Mouse (Mus musculus) midbrain, embryonic 14.5 days (tissue): ENCODE results near the gene Fbxo3. TPM values are rescaled to one million over a fixed set of nuclear protein-coding genes. Genes with fewer than 3 reads are reported as not detected.
"Not testable (repeated sequence)": the region's sequence is repeated elsewhere in the genome, so short reads cannot be mapped to it uniquely, and the experiment has no call there.

Experiments
- ATAC-seq: fragments of 200-750 bp; cut with Nextera tagmentation; 2 replicates; pipeline ENCODE4 v1.8.0; 2017; ENCODE audit warnings: moderate number of reproducible peaks, moderate library complexity; ENCODE audit not compliant: low FRiP score, low TSS enrichment
- DNase-seq: peaks from one replicate; pipeline ENCODE4 v3.0.0-alpha.2; 2015
- H3K27ac ChIP-seq: fragments of 300-500 bp; sonication (generic); replicated peaks from 2 replicates; pipeline ENCODE4 v1.5.1; 2014; ENCODE audit warnings: mild to moderate bottlenecking, low read depth, low read length, moderate library complexity
- H3K27me3 ChIP-seq: fragments of 300-500 bp; sonication (generic); 2 replicates; pipeline ENCODE4 v1.6.1; 2014; ENCODE audit warnings: low read length, control low read depth, mixed read lengths; ENCODE audit not compliant: control insufficient read depth, insufficient read depth
- H3K36me3 ChIP-seq: fragments of 300-500 bp; sonication (generic); 2 replicates; pipeline ENCODE4 v1.6.1; 2014; ENCODE audit warnings: low read length, control low read depth; ENCODE audit not compliant: control insufficient read depth, insufficient read depth
- H3K4me1 ChIP-seq: fragments of 300-500 bp; sonication (generic); 2 replicates; pipeline ENCODE4 v1.6.1; 2014; ENCODE audit warnings: mild to moderate bottlenecking, antibody characterized with exemption, low read length, control low read depth; ENCODE audit not compliant: control insufficient read depth, insufficient read depth
- H3K4me2 ChIP-seq: fragments of 300-500 bp; sonication (generic); 2 replicates; pipeline ENCODE4 v1.6.1; 2014; ENCODE audit warnings: mild to moderate bottlenecking, low read length, moderate library complexity
- H3K4me3 ChIP-seq: fragments of 300-500 bp; sonication (generic); replicated peaks from 2 replicates; pipeline ENCODE4 v1.5.1; 2014; ENCODE audit warnings: low read depth, low read length
- H3K9ac ChIP-seq: fragments of 300-500 bp; sonication (generic); replicated peaks from 2 replicates; pipeline ENCODE4 v1.6.1; 2014; ENCODE audit warnings: mild to moderate bottlenecking, low read length, moderate library complexity
- H3K9me3 ChIP-seq: fragments of 300-500 bp; sonication (generic); 2 replicates; pipeline ENCODE4 v1.6.1; 2016; ENCODE audit warnings: low read length, control low read depth, mixed read lengths; ENCODE audit not compliant: control insufficient read depth
- WGBS: fragments of 180-500 bp; shearing (Covaris S2); extraction: QIAGEN DNeasy Blood & Tissue Kit; methylation state at CpG from one replicate; pipeline ENCODE4 v1.1.7; 2014; 5-methylcytosine and 5-hydroxymethylcytosine counted together
- polyA plus RNA-seq: library from polyadenylated mRNA; unstranded; fragments of >200 nt; fragmentation: Nextera tagmentation; extraction: Ambion mirVana; gene quantifications from 2 replicates; pipeline ENCODE4 v1.2.1, GENCODE M21; 2014

The Fbxo3 gene
- polyA plus RNA-seq, 1 experiment from 2014 or later: 75.6 TPM

DNA sequence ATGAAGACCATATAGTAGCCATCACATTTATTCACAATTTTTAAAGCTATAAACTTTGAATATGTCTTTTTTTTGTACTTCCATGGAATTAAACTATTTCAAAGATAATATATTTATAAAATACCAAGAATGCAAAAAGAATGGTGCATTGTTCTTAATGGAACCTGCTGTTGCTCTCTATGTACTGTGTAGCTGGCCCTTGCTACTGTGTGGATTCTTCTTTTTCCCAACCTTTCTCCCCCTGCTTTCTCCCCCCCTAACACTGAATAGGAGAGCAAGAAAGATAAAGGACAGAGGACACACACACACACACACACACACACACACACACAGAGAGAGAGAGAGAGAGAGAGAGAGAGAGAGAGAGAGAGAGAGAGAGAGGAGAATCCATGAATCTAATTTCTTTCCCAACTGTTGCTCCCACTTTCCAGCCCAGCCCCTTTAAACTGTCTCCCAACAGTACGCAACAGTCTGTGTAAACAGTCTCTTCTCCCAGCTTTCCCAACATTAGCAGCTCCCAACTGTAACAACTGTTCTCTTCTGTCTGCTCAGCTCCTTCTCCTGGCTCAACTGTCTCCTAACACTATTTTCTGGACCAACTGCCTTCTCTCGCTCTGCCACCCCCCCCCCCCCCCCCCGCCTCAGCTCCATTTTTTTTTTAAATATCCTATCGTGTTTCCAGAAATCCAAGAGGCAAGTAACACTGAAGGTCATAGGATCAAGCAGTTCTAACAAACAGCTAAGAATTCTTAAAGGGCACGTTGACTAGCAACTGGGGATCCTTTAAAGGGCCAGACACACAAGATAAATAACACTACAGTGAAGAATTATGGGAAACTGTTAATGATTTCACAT is 16.3 kb downstream of the Fbxo3 start:
- Histone ChIP-seq H3K9ac (no peak overlapping the region), H3K36me3 (peaks cover 55% of the 10 kb centered on the region), H3K4me1 (no peaks in the 10 kb centered on the region), H3K9me3 (no peaks in the 10 kb centered on the region), H3K27ac (no peak overlapping the region), H3K4me2 (no peak overlapping the region), H3K27me3 (no peaks in the 10 kb centered on the region), H3K4me3 (no peak overlapping the region)
- no peak for ATAC-seq
- no peak for DNase-seq
- WGBS: 68% methylated on average over 5 of the region's 5 CpGs

DNA sequence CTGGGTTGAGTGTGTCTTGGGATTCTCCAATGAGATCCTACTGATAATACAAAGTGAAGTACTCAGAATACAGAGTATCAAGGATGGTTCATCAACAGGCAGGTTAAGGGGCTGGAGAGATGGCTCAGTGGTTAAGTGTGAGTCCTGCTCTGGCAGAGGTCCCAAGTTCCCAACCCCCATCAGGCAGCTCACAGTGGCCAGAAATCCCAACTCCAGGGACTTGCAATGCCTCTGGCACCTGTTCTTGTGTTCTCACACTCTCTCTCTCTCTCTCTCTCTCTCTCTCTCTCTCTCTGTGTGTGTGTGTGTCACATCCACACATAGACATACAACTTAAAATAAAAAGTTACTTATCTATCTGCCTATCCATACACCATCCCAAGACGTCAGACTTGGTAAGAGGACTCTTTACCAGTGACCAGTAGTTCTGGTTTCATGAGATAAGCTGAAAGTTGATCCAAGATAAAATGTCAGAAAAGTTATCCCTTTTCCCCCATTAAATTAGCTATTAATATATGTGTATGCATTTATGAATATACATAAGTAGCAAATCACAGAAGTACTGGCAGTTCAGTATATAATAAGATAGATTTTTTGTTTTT is 17.1 kb downstream of the Fbxo3 start:
- Histone ChIP-seq H3K27me3 (no peaks in the 10 kb centered on the region), H3K9me3 (no peaks in the 10 kb centered on the region), H3K4me3 (no peak overlapping the region), H3K36me3 (peaks cover 53% of the 10 kb centered on the region), H3K4me2 (no peak overlapping the region), H3K27ac (no peak overlapping the region), H3K9ac (no peak overlapping the region), H3K4me1 (no peaks in the 10 kb centered on the region)
- WGBS: 91% methylated on average over 1 of the region's 1 CpGs
- ATAC-seq: no peak
- no peak for DNase-seq

DNA sequence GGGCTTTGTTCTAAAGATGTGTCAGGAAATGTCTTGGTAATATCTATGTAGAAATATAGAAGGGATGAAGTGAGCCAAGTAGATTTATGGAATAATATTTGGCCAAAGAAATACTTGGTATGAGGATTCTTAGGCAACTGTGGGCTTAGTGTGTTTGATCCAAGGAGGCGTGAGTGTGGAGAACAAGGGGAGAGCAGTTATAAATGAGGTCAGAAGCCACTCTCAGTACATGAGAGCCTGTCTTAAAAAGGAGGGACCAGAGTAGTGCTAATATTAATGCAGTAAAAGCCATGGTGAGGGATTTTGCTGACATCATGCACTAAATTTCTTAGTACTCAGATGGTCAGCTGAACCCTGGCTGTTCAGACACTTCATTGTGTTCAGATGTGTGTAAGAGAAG is 30.9 kb downstream of the Fbxo3 start:
- DNase-seq: no peak
- Histone ChIP-seq H3K9ac (no peak overlapping the region), H3K27me3 (no peaks in the 10 kb centered on the region), H3K9me3 (no peaks in the 10 kb centered on the region), H3K4me3 (no peak overlapping the region), H3K27ac (no peak overlapping the region), H3K4me1 (no peaks in the 10 kb centered on the region), H3K4me2 (no peak overlapping the region), H3K36me3 (peaks cover 57% of the 10 kb centered on the region)
- WGBS: 95% methylated on average over 1 of the region's 1 CpGs
- no peak for ATAC-seq

DNA sequence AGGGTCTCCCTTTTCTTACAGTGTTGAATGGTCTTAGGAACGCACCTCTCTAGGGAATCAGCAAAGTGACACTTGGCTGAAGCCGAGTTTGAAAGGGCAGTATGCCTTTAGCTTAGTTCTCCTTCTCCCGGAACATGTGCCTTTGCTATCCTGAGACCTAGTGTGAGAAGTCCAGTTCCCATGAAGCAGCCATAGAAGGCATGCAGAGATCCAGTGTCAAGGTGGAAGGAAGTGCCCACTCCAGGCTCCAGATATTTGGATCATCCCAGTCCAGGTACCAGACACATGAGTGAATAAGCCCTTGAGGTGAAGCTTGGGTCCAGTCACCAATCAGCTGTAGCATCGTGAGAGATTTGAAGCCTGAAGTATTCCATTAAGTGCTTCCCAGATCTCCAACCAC is 31.4 kb downstream of the Fbxo3 start:
- H3K9ac ChIP-seq: no peak overlapping the region

DNA sequence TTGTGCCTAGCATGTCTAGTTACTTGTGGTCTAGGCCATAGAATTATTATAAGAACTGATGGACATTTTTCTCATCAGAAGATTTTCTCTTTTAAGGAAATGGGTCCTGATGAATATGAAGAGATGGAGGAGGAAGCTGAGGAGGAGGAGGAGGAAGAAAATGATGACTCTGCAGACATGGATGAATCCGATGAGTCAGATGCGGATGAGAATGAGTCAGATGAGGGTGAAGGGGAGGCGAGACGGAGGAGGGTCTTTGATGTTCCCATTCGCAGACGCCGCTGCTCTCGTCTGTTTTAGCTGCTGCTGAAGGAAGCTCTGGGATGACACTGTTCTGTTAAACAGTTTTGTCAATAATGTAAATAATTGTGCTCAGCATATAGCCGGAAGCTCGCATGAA is 32.3 kb downstream of the Fbxo3 start:
- Histone ChIP-seq H3K4me3 (no peak overlapping the region), H3K27ac (no peak overlapping the region), H3K4me1 (no peaks in the 10 kb centered on the region), H3K9ac (no peak overlapping the region), H3K9me3 (no peaks in the 10 kb centered on the region), H3K4me2 (no peak overlapping the region), H3K36me3 (peaks cover 44% of the 10 kb centered on the region), H3K27me3 (no peaks in the 10 kb centered on the region)
- WGBS: 90% methylated on average over 10 of the region's 10 CpGs
- ATAC-seq (no peak), DNase-seq (no peak)

More for the DNA sequence above, 31.4 kb downstream of the Fbxo3 start:
- no peaks in the 10 kb centered on the region for H3K27me3 ChIP-seq
- no peak overlapping the region for H3K4me3 ChIP-seq
- DNase-seq (no peak), ATAC-seq (no peak)
- H3K9me3 ChIP-seq: no peaks in the 10 kb centered on the region
- no peaks in the 10 kb centered on the region for H3K4me1 ChIP-seq
- no peak overlapping the region for H3K27ac ChIP-seq
- no peak overlapping the region for H3K4me2 ChIP-seq
- 94% methylated on average over 4 of the region's 4 CpGs for WGBS
- peaks cover 52% of the 10 kb centered on the region for H3K36me3 ChIP-seq

DNA sequence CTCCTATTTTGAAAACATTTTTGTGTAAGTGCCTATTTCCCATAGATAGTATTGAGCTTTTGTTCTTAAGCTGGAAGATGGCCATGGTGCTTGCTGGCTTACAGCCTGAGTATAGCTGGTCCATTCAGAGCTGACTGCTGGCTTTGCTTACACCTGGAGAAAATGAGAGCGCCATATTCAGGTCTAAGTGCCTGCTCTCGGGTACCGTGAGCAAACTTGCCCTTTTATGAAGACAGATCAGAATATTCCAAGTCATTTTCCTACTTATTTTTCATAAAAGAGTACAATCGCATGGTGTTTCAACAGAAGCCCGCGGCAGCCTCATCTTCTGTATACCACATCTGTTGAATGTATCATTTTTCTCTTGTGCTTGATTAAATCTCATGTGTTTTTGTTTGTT is 33.5 kb downstream of the Fbxo3 start:
- WGBS: 97% methylated on average over 6 of the region's 6 CpGs
- Histone ChIP-seq H3K36me3 (peaks cover 36% of the 10 kb centered on the region), H3K4me1 (no peaks in the 10 kb centered on the region), H3K27me3 (no peaks in the 10 kb centered on the region), H3K9me3 (no peaks in the 10 kb centered on the region), H3K4me2 (no peak overlapping the region), H3K27ac (no peak overlapping the region), H3K9ac (no peak overlapping the region), H3K4me3 (no peak overlapping the region)
- DNase-seq: no peak
- no peak for ATAC-seq

DNA sequence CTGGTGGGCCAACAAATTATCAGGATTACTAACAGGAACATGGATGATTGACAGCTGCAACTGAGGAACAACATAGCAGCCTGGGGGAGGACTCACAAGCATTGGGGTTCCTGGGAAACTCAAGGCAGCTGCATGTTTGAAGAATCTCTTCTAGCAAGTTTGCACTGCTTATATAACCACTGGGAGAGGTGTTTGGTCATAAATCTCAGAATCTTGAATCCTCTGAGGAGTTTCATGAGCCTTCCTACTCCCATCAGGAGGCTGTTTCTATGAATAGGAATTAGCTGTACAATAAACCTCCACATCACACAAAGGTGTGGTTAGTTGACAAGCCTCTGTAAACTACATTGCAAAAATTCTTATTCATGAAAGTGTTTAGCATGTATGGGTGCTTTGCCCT is 35.1 kb downstream of the Fbxo3 start:
- no peak overlapping the region for H3K4me2 ChIP-seq
- no peak for ATAC-seq
- DNase-seq: no peak
- no peak overlapping the region for H3K4me3 ChIP-seq
- H3K4me1 ChIP-seq: no peaks in the 10 kb centered on the region
- H3K27me3 ChIP-seq: no peaks in the 10 kb centered on the region
- H3K36me3 ChIP-seq: peaks cover 36% of the 10 kb centered on the region
- H3K27ac ChIP-seq: no peak overlapping the region
- no peaks in the 10 kb centered on the region for H3K9me3 ChIP-seq
- H3K9ac ChIP-seq: no peak overlapping the region

DNA sequence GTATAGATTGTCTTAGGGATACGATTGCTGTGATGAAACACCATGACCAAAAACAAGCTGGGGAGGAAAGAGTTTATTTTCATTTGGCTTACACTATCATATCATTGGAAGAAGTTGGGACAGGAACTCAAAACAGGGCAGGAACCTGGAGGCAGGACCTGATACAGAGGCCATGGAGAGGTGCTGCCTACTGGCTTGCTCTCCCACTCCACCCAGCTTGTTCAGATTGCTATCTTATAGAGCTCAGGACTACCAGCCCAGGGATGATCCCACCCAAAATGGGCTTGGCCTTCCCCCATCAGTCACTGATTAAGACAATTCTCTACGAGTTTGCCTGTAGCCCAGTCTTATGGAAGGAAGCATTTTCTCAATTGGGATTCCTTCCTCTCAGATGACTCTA is 36.6 kb downstream of the Fbxo3 start:
- 94% methylated on average over 2 of the region's 2 CpGs for WGBS
- Histone ChIP-seq H3K4me3 (no peak overlapping the region), H3K9ac (no peak overlapping the region), H3K27me3 (no peaks in the 10 kb centered on the region), H3K36me3 (peaks cover 30% of the 10 kb centered on the region), H3K27ac (no peak overlapping the region), H3K4me2 (no peak overlapping the region), H3K9me3 (no peaks in the 10 kb centered on the region), H3K4me1 (no peaks in the 10 kb centered on the region)
- DNase-seq (no peak), ATAC-seq (no peak)

DNA sequence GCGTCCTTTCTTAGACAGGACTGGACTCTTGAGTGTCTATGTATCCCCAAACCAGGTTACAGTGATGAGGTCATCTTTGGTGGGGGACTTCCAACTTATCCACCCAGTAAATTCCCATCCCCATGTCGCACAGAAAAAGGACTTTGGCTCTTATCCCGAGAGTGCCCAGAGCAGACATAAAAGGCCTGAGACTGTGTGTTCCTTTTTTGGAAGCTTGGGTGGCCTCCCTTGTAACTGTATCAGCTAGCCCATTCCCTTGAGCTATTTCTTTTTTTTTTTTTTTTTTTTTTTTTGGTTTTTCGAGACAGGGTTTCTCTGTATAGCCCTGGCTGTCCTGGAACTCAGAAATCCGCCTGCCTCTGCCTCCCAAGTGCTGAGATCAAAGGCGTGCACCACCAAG is 38.0 kb downstream of the Fbxo3 start, which contains the start of gene Gm10912:
TSS of gene Gm10912 (plus strand) at position 301 of the 400 bp plus-strand sequence.
- not testable (repeated sequence) for H3K4me2 ChIP-seq, H3K27ac ChIP-seq, ATAC-seq, DNase-seq, H3K27me3 ChIP-seq, H3K4me3 ChIP-seq, H3K9me3 ChIP-seq, H3K9ac ChIP-seq, H3K4me1 ChIP-seq
- 92% methylated on average over 6 of the region's 6 CpGs for WGBS
- peaks cover 20% of the 10 kb centered on the region for H3K36me3 ChIP-seq
